Mouse (Mus musculus): ENCODE measurements around the gene Nsun5. TPM values are rescaled to one million over a fixed set of nuclear protein-coding genes. Genes with fewer than 3 reads are reported as not detected.

Nsun5 gene
- polyA plus RNA-seq, 1 experiment: 41.8 TPM

- TF ChIP-seq POLR2A (IDR thresholded peaks at IDR 0.05; ENCODE audit: borderline replicate concordance, insufficient read depth, low read length) (no peak), CTCF (IDR thresholded peaks at IDR 0.05; ENCODE audit: borderline replicate concordance, insufficient read depth, low read depth, low read length) (no peak)
- H3K27ac ChIP-seq (ENCODE audit: insufficient read depth, low read length): no peak overlapping the region
- no peak overlapping the region for H3K4me3 ChIP-seq (replicated peaks; ENCODE audit: insufficient read depth, low read depth, low read length)
- DNase-seq: no peak
- H3K27me3 ChIP-seq (ENCODE audit: control insufficient read depth, insufficient read depth, low read length): no peaks in the 10 kb centered on the region
- 6% methylated on average over 1 of the region's 1 CpGs for WGBS
- H3K4me1 ChIP-seq (ENCODE audit: control insufficient read depth, insufficient read depth, low read length): peaks cover 4% of the 10 kb centered on the region; the same call in 1 of the 2 replicates
These were observed 23.3 kb upstream of the Nsun5 start for GRCm38 (mm10) chr5:135346430-135346829.

- TF ChIP-seq POLR2A (IDR thresholded peaks at IDR 0.05; ENCODE audit: borderline replicate concordance, insufficient read depth, low read length): no peak
- no peak for TF ChIP-seq CTCF (IDR thresholded peaks at IDR 0.05; ENCODE audit: borderline replicate concordance, insufficient read depth, low read depth, low read length)
- H3K27me3 ChIP-seq (ENCODE audit: control insufficient read depth, insufficient read depth, low read length): no peaks in the 10 kb centered on the region
- H3K27ac ChIP-seq (ENCODE audit: insufficient read depth, low read length): no peak overlapping the region
- H3K4me1 ChIP-seq (ENCODE audit: control insufficient read depth, insufficient read depth, low read length): peaks cover 4% of the 10 kb centered on the region; the same call in 1 of the 2 replicates
- no peak overlapping the region for H3K4me3 ChIP-seq (replicated peaks; ENCODE audit: insufficient read depth, low read depth, low read length)
- 62% methylated on average over 4 of the region's 4 CpGs for WGBS
- no peak for DNase-seq
These were observed 22.2 kb upstream of the Nsun5 start for GRCm38 (mm10) chr5:135347511-135348011.

GRCm38 (mm10) chr5:135349862-135350261 lies 19.9 kb upstream of the Nsun5 start, which contains the start of gene Fkbp6:
Gene Fkbp6 (minus strand): TSS chr5:135350044.
- no peak within 1 kb of the TSS for H3K27ac ChIP-seq (ENCODE audit: insufficient read depth, low read length)
- no peak within 1 kb of the TSS for H3K4me3 ChIP-seq (replicated peaks; ENCODE audit: insufficient read depth, low read depth, low read length)
- WGBS: 88% methylated on average over 35 of the region's 35 CpGs
- TF ChIP-seq CTCF (IDR thresholded peaks at IDR 0.05; ENCODE audit: borderline replicate concordance, insufficient read depth, low read depth, low read length): no peak
- TF ChIP-seq POLR2A (IDR thresholded peaks at IDR 0.05; ENCODE audit: borderline replicate concordance, insufficient read depth, low read length): no peak
- H3K27me3 ChIP-seq (ENCODE audit: control insufficient read depth, insufficient read depth, low read length): no peaks in the 10 kb centered on the region
- no peak for DNase-seq
- peaks cover 4% of the 10 kb centered on the region; the same call in 1 of the 2 replicates for H3K4me1 ChIP-seq (ENCODE audit: control insufficient read depth, insufficient read depth, low read length)

GRCm38 (mm10) chr5:135351606-135352005 lies 18.1 kb upstream of the Nsun5 start:
- Histone ChIP-seq H3K4me1 (ENCODE audit: control insufficient read depth, insufficient read depth, low read length) (no peaks in the 10 kb centered on the region), H3K4me3 (replicated peaks; ENCODE audit: insufficient read depth, low read depth, low read length) (no peak overlapping the region), H3K27me3 (ENCODE audit: control insufficient read depth, insufficient read depth, low read length) (no peaks in the 10 kb centered on the region), H3K27ac (ENCODE audit: insufficient read depth, low read length) (no peak overlapping the region)
- WGBS: 81% methylated on average over 13 of the region's 13 CpGs
- TF ChIP-seq POLR2A (IDR thresholded peaks at IDR 0.05; ENCODE audit: borderline replicate concordance, insufficient read depth, low read length) (no peak), CTCF (IDR thresholded peaks at IDR 0.05; ENCODE audit: borderline replicate concordance, insufficient read depth, low read depth, low read length) (no peak)
- no peak for DNase-seq

- TF ChIP-seq CTCF (IDR thresholded peaks at IDR 0.05; ENCODE audit: borderline replicate concordance, insufficient read depth, low read depth, low read length) (no peak), POLR2A (IDR thresholded peaks at IDR 0.05; ENCODE audit: borderline replicate concordance, insufficient read depth, low read length) (no peak)
- WGBS: 59% methylated on average over 9 of the region's 9 CpGs
- no peaks in the 10 kb centered on the region for H3K27me3 ChIP-seq (ENCODE audit: control insufficient read depth, insufficient read depth, low read length)
These were observed 16.8 kb upstream of the Nsun5 start, which contains the start of gene Trim50 for GRCm38 (mm10) chr5:135352995-135353394. Gene Trim50 (plus strand): TSS chr5:135353295.

GRCm38 (mm10) chr5:135353564-135353963 lies 16.2 kb upstream of the Nsun5 start:
- no peak for DNase-seq
- no peaks in the 10 kb centered on the region for H3K4me1 ChIP-seq (ENCODE audit: control insufficient read depth, insufficient read depth, low read length)
- 16% methylated on average over 20 of the region's 20 CpGs for WGBS

More at GRCm38 (mm10) chr5:135352995-135353394, 16.8 kb upstream of the Nsun5 start, which contains the start of gene Trim50:
- no peak for DNase-seq
- Histone ChIP-seq H3K4me3 (replicated peaks; ENCODE audit: insufficient read depth, low read depth, low read length) (no peak within 1 kb of the TSS), H3K27ac (ENCODE audit: insufficient read depth, low read length) (no peak within 1 kb of the TSS), H3K4me1 (ENCODE audit: control insufficient read depth, insufficient read depth, low read length) (no peaks in the 10 kb centered on the region)

GRCm38 (mm10) chr5:135356090-135356489 lies 13.7 kb upstream of the Nsun5 start:
- H3K4me1 ChIP-seq (ENCODE audit: control insufficient read depth, insufficient read depth, low read length): no peaks in the 10 kb centered on the region
- H3K27ac ChIP-seq (ENCODE audit: insufficient read depth, low read length): no peak overlapping the region
- DNase-seq: no peak
- H3K27me3 ChIP-seq (ENCODE audit: control insufficient read depth, insufficient read depth, low read length): no peaks in the 10 kb centered on the region
- 0% methylated on average over 1 of the region's 1 CpGs for WGBS
- H3K4me3 ChIP-seq (replicated peaks; ENCODE audit: insufficient read depth, low read depth, low read length): no peak overlapping the region
- no peak for TF ChIP-seq CTCF (IDR thresholded peaks at IDR 0.05; ENCODE audit: borderline replicate concordance, insufficient read depth, low read depth, low read length)
- no peak for TF ChIP-seq POLR2A (IDR thresholded peaks at IDR 0.05; ENCODE audit: borderline replicate concordance, insufficient read depth, low read length)

More at GRCm38 (mm10) chr5:135353564-135353963, 16.2 kb upstream of the Nsun5 start:
- Histone ChIP-seq H3K4me3 (replicated peaks; ENCODE audit: insufficient read depth, low read depth, low read length) (no peak overlapping the region), H3K27me3 (ENCODE audit: control insufficient read depth, insufficient read depth, low read length) (no peaks in the 10 kb centered on the region), H3K27ac (ENCODE audit: insufficient read depth, low read length) (no peak overlapping the region)
- TF ChIP-seq POLR2A (IDR thresholded peaks at IDR 0.05; ENCODE audit: borderline replicate concordance, insufficient read depth, low read length): no peak
- TF ChIP-seq CTCF (IDR thresholded peaks at IDR 0.05; ENCODE audit: borderline replicate concordance, insufficient read depth, low read depth, low read length): no peak

GRCm38 (mm10) chr5:135357556-135357955 lies 12.2 kb upstream of the Nsun5 start:
- Histone ChIP-seq H3K4me1 (ENCODE audit: control insufficient read depth, insufficient read depth, low read length) (no peaks in the 10 kb centered on the region), H3K27ac (ENCODE audit: insufficient read depth, low read length) (no peak overlapping the region), H3K4me3 (replicated peaks; ENCODE audit: insufficient read depth, low read depth, low read length) (no peak overlapping the region), H3K27me3 (ENCODE audit: control insufficient read depth, insufficient read depth, low read length) (no peaks in the 10 kb centered on the region)
- DNase-seq: no peak
- WGBS: 84% methylated on average over 2 of the region's 2 CpGs
- TF ChIP-seq CTCF (IDR thresholded peaks at IDR 0.05; ENCODE audit: borderline replicate concordance, insufficient read depth, low read depth, low read length) (no peak), POLR2A (IDR thresholded peaks at IDR 0.05; ENCODE audit: borderline replicate concordance, insufficient read depth, low read length) (no peak)

Measured in cerebellum, adult 2 months (tissue).